Mouse (Mus musculus) CH12.LX (cell line): ENCODE results near the gene Slc35c1.

Experiments used
- GABPA ChIP-seq: IDR thresholded peaks from 2 replicates; pipeline ENCODE4 v1.6.1; 2012; ENCODE audit warnings: low read depth, low read length, improper control_type of control experiment, inconsistent platforms; ENCODE audit not compliant: insufficient replicate concordance
- POLR2AphosphoS2 ChIP-seq: IDR thresholded peaks from 2 replicates; pipeline ENCODE4 v1.6.1; 2011; ENCODE audit warnings: low read depth, low read length, improper control_type of control experiment

DNA sequence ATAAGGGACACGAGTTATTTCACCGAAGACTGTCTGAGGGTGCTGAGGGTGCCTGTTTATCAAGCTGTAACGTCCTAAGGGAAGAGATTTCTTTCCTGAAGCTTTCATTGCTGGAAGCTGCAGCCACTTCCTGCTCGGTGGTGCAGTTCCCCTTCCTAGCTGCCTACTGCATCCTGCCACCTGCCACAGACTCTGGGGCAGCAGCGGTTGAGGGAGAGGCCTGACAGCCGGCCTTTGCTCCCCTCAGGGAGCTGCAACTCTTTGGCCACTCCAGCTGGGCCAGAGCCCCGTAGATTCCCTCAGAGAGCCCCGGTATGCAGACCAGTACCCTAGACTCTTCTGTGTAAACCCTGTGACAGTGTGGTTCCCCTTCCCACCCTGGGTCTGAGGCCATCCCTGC is 34.1 kb upstream of the Slc35c1 start:
- no peak for TF ChIP-seq POLR2AphosphoS2
- no peak for TF ChIP-seq GABPA
